Mouse (Mus musculus): ENCODE measurements around the gene Zc2hc1b.
A peak's percentile ranks its signal among the peaks of the same experiment; 100 is the strongest.

Zc2hc1b gene

GRCm38 (mm10) chr10:13177973-13178624 is at the start of gene Zc2hc1b:
Zc2hc1b (minus strand) TSS chr10:13178023.
- no peak for DNase-seq

DNA sequence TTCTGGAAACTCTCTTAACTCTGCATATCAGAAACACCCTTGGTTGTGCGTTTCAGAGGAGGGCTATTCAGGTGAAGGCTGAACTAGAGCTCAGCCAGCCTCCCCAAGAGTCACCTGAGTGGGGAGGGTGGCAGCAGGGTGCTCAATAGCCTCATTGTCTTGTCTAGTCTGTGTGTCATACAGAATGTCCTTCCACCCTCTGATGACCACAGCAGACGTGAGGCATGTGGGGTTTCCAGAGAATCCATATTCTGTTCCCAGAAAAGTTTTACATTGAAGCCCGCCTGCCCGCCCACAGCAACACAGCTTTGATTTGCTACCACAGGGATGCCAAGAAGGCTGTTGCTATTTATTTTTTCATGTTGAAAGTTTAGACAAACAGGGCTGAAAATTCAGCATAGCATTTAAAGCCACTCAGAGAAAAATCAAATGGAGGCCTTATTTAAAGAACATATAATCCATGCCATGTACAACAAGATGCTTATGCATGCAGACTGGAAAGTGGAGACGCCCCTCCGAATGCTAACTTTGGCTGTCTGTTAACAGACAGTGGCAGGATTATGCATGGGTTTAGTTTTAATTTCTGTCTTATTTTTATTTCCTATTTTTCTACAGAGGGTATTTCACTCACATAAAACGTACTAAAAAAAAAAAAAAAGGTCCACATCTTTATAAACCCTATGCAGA is 47.7 kb upstream of the Zc2hc1b start:
- DNase-seq = no peak

DNA sequence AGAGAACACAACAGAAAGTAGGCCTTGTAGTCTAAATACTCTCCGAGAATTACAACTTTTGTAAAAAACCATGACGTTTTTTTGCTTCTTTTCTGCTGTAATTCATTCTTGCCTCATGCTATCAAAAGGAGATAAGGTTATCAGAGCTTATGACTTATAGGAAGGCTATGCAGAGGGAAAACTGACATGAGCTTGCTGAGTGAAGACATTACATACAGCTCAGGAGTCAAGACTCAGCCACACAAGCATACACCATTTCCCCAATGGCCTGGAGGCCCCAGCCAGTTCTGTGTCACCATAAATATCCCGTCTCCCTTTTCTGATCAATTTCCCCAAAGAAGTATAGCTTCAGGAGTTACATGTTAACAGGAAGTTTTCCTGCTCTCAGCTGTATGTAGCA is 44.3 kb upstream of the Zc2hc1b start:
- DNase-seq = no peak

- no peak for DNase-seq
Observed at GRCm38 (mm10) chr10:13220061-13220460, 42.2 kb upstream of the Zc2hc1b start.

DNA sequence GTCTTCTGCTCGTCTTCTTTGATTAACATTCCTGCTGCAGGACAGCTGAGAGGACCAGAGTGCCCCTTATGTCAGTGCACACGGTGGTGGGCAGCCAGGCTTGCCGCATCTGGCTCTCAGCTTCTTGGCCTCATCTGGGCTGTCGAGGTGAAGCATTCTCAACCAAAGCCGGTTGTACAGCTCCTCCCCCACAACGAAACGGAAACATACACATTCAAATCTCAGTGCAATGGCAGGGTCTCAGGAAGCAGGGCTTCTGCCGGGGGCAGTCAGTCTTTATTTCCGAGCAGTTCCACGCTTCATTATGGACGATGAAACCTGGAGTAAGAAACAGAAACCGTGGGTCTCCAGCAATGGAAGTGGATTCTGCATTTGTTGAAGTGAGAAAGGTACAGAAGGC is 36.1 kb upstream of the Zc2hc1b start:
- no peak for DNase-seq

- DNase-seq = no peak
Observed at GRCm38 (mm10) chr10:13212829-13213228, 35.0 kb upstream of the Zc2hc1b start.

GRCm38 (mm10) chr10:13212326-13212725 is 34.5 kb upstream of the Zc2hc1b start:
- no peak for DNase-seq

DNA sequence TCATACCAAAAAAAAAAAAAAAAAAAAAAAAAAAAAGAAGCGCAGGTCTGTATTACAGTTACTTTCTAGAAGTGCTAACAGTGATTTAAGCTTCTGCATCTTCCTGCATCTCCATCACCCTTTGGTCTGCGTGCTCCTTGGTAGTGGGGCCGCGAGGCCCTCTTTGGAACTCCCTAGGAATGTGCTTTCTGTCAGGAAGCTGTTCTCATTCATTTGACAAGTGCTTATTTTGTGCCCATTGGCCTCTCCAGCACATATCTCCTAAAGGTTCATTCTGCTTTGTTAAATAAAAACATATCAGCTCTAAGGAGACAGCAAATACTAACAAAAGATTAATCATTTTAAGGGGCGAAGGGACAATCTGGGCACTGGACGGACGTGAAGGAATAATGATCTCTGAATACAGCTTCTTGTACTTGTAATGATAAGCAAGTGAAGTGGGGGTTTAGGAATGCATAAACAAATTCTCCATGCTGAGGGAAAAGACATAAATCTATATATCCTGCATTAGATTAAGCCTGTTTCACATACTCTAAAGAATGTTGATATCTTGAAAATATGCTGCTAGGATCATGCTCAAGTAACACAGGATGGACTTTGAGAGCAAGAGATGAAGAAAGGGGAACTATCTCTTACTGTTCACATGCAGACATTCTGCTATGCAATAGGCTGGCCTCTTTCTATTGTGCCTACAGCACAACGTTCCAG is 32.3 kb upstream of the Zc2hc1b start:
- no peak for DNase-seq

DNA sequence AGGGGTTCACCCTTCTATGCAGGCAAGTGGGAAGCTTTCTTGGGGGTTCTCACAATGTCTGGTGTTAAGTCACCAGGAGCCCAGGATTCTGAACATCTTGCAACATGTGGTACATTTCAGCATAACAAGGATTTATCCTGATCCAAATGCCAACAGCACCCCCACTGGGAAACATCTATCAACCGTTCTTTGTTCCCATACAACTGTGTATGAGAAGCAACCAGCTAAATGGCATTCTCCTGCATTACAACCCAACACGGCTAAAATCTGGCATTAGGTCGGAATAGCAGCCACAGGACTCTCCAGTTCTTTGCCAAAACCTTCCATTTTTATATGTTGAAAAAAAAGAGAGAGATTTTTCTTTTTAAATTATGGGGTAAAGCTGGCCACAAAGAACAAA is 31.7 kb upstream of the Zc2hc1b start:
- DNase-seq = no peak

- DNase-seq = no peak
Observed at GRCm38 (mm10) chr10:13209061-13209460, 31.2 kb upstream of the Zc2hc1b start.

GRCm38 (mm10) chr10:13201741-13202293 is 24.0 kb upstream of the Zc2hc1b start:
- DNase-seq = no peak

DNA sequence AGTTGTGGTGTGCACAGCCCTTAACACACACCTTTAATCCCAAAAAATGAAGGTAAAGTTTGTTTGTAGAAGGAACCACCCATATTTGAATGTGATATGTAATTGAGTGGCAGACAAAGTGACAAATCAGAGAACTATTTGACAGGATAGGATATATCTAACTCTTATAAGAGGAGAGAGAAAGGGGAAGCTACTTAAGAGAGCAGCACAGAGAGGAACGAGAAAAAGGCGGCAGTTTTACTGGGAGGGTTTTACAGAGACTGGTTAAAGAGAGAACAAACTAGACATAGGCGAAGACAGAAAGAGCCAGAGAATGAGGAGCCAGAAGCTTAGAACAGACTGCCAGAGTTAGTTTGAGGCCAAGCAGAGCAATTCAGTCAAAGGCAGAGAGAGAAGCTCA is 23.0 kb upstream of the Zc2hc1b start:
- no peak for DNase-seq

- no peak for DNase-seq
Observed at GRCm38 (mm10) chr10:13199234-13199633, 21.4 kb upstream of the Zc2hc1b start.

DNA sequence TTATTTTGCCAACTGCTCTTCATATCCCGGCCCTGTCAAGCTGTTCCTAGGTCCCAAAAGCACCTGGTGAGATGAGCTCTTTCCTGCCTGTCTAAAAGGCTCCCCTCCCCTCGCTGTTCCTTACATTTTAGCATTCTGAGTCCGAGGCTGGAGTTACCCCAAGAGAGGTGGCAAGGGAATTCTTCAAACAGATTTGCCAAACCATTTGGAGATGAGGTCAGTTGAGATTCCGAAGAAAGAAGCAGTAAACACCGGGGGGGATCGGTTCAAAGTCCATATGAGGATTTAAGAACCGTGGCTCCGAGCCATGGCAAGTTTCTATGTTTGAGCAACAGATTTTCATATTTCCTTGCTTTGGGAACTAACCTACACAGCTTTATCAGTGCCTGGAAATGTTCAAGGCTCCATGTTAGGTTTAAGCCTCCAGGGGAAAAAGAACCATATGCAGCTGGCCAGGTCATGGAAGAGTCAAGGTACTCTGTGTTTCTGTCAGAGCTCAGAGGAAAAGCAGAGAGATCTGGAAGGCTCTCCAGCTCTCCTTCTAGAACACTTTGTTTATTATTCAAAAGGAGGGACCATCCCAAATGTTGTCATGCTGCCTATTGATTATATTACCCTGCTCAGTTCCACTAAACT is 19.2 kb upstream of the Zc2hc1b start:
- no peak for DNase-seq

- peak; percentile 3 for DNase-seq
Observed at GRCm38 (mm10) chr10:13193496-13193895, 15.7 kb upstream of the Zc2hc1b start.

GRCm38 (mm10) chr10:13192731-13193351 is 15.0 kb upstream of the Zc2hc1b start, which contains the start of gene Ltv1:
Ltv1 (minus strand) TSS chr10:13193168.
- DNase-seq = peak; percentile 96

- DNase-seq = no peak
Observed at GRCm38 (mm10) chr10:13189881-13190280, 12.1 kb upstream of the Zc2hc1b start.

GRCm38 (mm10) chr10:13186754-13187153 is 8.9 kb upstream of the Zc2hc1b start:
- DNase-seq = no peak

DNA sequence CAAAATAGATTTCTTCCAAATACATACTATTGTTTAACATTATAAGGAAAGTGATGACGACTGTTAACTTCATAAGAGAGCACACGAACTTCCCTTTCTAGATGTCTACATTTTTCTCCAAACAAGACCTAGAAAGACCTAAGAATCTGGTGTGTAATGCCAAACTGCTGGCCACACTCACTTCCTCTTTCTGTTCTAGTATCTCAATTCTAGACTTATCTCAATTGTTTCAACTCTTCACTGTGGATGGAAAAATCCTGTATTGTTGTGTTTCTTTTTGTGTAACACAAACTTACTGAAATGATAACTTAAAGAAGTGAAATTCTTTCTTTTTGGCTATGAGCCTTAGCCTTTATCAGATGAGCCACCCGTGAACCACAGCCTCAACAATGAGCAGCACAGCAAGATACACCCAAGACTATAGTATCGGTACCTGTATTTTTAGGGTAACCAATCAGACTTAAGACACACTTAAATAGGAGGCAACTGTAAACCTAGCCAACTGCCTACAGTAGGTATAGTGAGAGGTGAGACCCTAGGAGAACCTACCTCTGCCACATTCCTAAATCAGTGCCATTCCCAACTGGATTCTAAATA is 6.4 kb upstream of the Zc2hc1b start:
- no peak for DNase-seq

- DNase-seq = no peak
Observed at GRCm38 (mm10) chr10:13180211-13180610, 2.4 kb upstream of the Zc2hc1b start.

- no peak for DNase-seq
Observed at GRCm38 (mm10) chr10:13175866-13176265, 2.0 kb downstream of the Zc2hc1b start.

- DNase-seq = no peak
Observed at GRCm38 (mm10) chr10:13172798-13173221, 5.0 kb downstream of the Zc2hc1b start.

Measured in kidney, adult 11 months (tissue).